Mouse (Mus musculus) bone marrow, adult 2 months (tissue): Measurements from ENCODE around the gene Rras2. TPM values are rescaled to one million over a fixed set of nuclear protein-coding genes. Genes with fewer than 3 reads are reported as not detected.

Source experiments
- H3K27ac ChIP-seq: fragments of 200-500 bp; 2 replicates; pipeline ENCODE4 v1.5.1; 2012; ENCODE audit warnings: low read depth, mild to moderate bottlenecking, control low read depth, inconsistent platforms, low read length; ENCODE audit not compliant: control insufficient read depth, poor library complexity, insufficient read depth
- H3K4me1 ChIP-seq: fragments of 200-500 bp; 2 replicates; pipeline ENCODE4 v1.6.1; 2011; ENCODE audit warnings: low read length; ENCODE audit not compliant: control insufficient read depth, insufficient read depth
- H3K4me3 ChIP-seq: fragments of 200-500 bp; replicated peaks from 2 replicates; pipeline ENCODE3; 2011; ENCODE audit warnings: mild to moderate bottlenecking, low read depth, low read length, control low read depth; ENCODE audit not compliant: control insufficient read depth
- CTCF ChIP-seq: fragments of 200-500 bp; IDR thresholded peaks from 2 replicates; pipeline ENCODE4 v1.5.1; 2011; ENCODE audit warnings: low read length, control low read depth; ENCODE audit not compliant: control insufficient read depth, insufficient read depth
- POLR2A ChIP-seq: fragments of 200-500 bp; IDR thresholded peaks from 2 replicates; pipeline ENCODE4 v1.6.1; 2011; ENCODE audit warnings: low read depth, mild to moderate bottlenecking, control low read depth, low read length, borderline replicate concordance; ENCODE audit not compliant: control insufficient read depth
- WGBS: fragments of 180-500 bp; shearing (Covaris S2); methylation state at CpG from one replicate; pipeline ENCODE4 v1.1.7; 2018; 5-methylcytosine and 5-hydroxymethylcytosine counted together
- polyA plus RNA-seq: library from polyadenylated mRNA; stranded (reverse); fragments of >200 nt; gene quantifications from 2 replicates; pipeline ENCODE4 v1.2.4, GENCODE M21; 2011; ENCODE audit warnings: low replicate concordance; ENCODE audit not compliant: missing spikeins, insufficient read depth, insufficient read length

Gene Rras2
- polyA plus RNA-seq, 1 experiment: 11.5 TPM

GRCm38 (mm10) chr7:114065407-114066185 lies 52.0 kb downstream of the Rras2 start:
- Histone ChIP-seq H3K4me1 (peaks cover 3% of the 10 kb centered on the region), H3K27ac (no peak overlapping the region), H3K4me3 (no peak overlapping the region)
- 74% methylated on average over 11 of the region's 11 CpGs for WGBS
- TF ChIP-seq CTCF: no peak
- no peak for TF ChIP-seq POLR2A

GRCm38 (mm10) chr7:114063966-114064365 lies 53.6 kb downstream of the Rras2 start:
- Histone ChIP-seq H3K27ac (no peak overlapping the region), H3K4me1 (peaks cover 2% of the 10 kb centered on the region), H3K4me3 (no peak overlapping the region)
- TF ChIP-seq CTCF (no peak), POLR2A (no peak)
- 79% methylated on average over 6 of the region's 6 CpGs for WGBS

- H3K4me3 ChIP-seq: no peak overlapping the region
- peaks cover 2% of the 10 kb centered on the region for H3K4me1 ChIP-seq
- WGBS: 60% methylated on average over 8 of the region's 8 CpGs
- H3K27ac ChIP-seq: no peak overlapping the region
- TF ChIP-seq CTCF (no peak), POLR2A (no peak)
These were observed 54.0 kb downstream of the Rras2 start for GRCm38 (mm10) chr7:114063534-114063933.

GRCm38 (mm10) chr7:114062451-114062850 lies 55.1 kb downstream of the Rras2 start:
- peaks cover 2% of the 10 kb centered on the region for H3K4me1 ChIP-seq
- no peak overlapping the region for H3K4me3 ChIP-seq
- TF ChIP-seq POLR2A: no peak
- TF ChIP-seq CTCF: no peak
- WGBS: 70% methylated on average over 1 of the region's 1 CpGs
- H3K27ac ChIP-seq: no peak overlapping the region

- 80% methylated on average over 6 of the region's 6 CpGs for WGBS
- no peak overlapping the region for H3K4me3 ChIP-seq
- no peak for TF ChIP-seq POLR2A
- no peak for TF ChIP-seq CTCF
These were observed 57.1 kb downstream of the Rras2 start for GRCm38 (mm10) chr7:114060445-114060844.

GRCm38 (mm10) chr7:114058927-114059441 lies 58.6 kb downstream of the Rras2 start:
- Histone ChIP-seq H3K4me1 (no peaks in the 10 kb centered on the region), H3K4me3 (no peak overlapping the region), H3K27ac (no peak overlapping the region)
- WGBS: 87% methylated on average over 6 of the region's 6 CpGs
- TF ChIP-seq CTCF (no peak), POLR2A (no peak)

More at GRCm38 (mm10) chr7:114060445-114060844, 57.1 kb downstream of the Rras2 start:
- H3K4me1 ChIP-seq: no peaks in the 10 kb centered on the region
- H3K27ac ChIP-seq: no peak overlapping the region

GRCm38 (mm10) chr7:114058166-114058565 lies 59.4 kb downstream of the Rras2 start:
- TF ChIP-seq CTCF (no peak), POLR2A (no peak)
- Histone ChIP-seq H3K4me3 (no peak overlapping the region), H3K4me1 (no peaks in the 10 kb centered on the region), H3K27ac (no peak overlapping the region)
- WGBS: 91% methylated on average over 16 of the region's 16 CpGs

GRCm38 (mm10) chr7:114053720-114054119 lies 63.9 kb downstream of the Rras2 start:
- Histone ChIP-seq H3K27ac (no peak overlapping the region), H3K4me3 (no peak overlapping the region), H3K4me1 (no peaks in the 10 kb centered on the region)
- WGBS: 68% methylated on average over 4 of the region's 4 CpGs
- no peak for TF ChIP-seq CTCF
- no peak for TF ChIP-seq POLR2A
